Mouse (Mus musculus) midbrain, postnatal 0 days (tissue): Measurements from ENCODE around the gene Gm49373. TPM values are rescaled to one million over a fixed set of nuclear protein-coding genes. Genes with fewer than 3 reads are reported as not detected.

Experiments
- ATAC-seq: fragments of 200-750 bp; cut with Nextera tagmentation; 2 replicates; pipeline ENCODE4 v1.8.0; 2017; ENCODE audit warnings: moderate number of reproducible peaks, mild to moderate bottlenecking, moderate TSS enrichment, moderate library complexity; ENCODE audit not compliant: low FRiP score
- DNase-seq: peaks from one replicate; pipeline ENCODE4 v3.0.0-alpha.2; 2015; ENCODE audit warnings: low spot score
- H3K27ac ChIP-seq: fragments of 300-500 bp; sonication (generic); 2 replicates; pipeline ENCODE4 v1.5.1; 2014; ENCODE audit warnings: low read depth, mild to moderate bottlenecking, low read length, mixed read lengths
- H3K27me3 ChIP-seq: fragments of 300-500 bp; sonication (generic); 2 replicates; pipeline ENCODE4 v1.6.1; 2014; ENCODE audit warnings: low read length, control low read depth, mixed read lengths; ENCODE audit not compliant: insufficient read depth
- H3K36me3 ChIP-seq: fragments of 300-500 bp; sonication (generic); 2 replicates; pipeline ENCODE4 v1.6.1; 2014; ENCODE audit warnings: low read length, control low read depth, mixed read lengths; ENCODE audit not compliant: insufficient read depth
- H3K4me1 ChIP-seq: fragments of 300-500 bp; sonication (generic); 2 replicates; pipeline ENCODE4 v1.6.1; 2014; ENCODE audit warnings: mild to moderate bottlenecking, control low read depth, antibody characterized with exemption, low read length, mixed read lengths; ENCODE audit not compliant: insufficient read depth
- H3K4me2 ChIP-seq: fragments of 300-500 bp; sonication (generic); 2 replicates; pipeline ENCODE4 v1.6.1; 2014; ENCODE audit warnings: low read depth, mild to moderate bottlenecking, low read length, mixed read lengths; ENCODE audit not compliant: poor library complexity, severe bottlenecking
- H3K4me3 ChIP-seq: fragments of 300-500 bp; sonication (generic); 2 replicates; pipeline ENCODE4 v1.5.1; 2014; ENCODE audit warnings: low read depth, mild to moderate bottlenecking, low read length, moderate library complexity
- H3K9ac ChIP-seq: fragments of 300-500 bp; sonication (generic); replicated peaks from 2 replicates; pipeline ENCODE4 v1.6.1; 2014; ENCODE audit warnings: mild to moderate bottlenecking, low read length, moderate library complexity, mixed read lengths; ENCODE audit not compliant: poor library complexity, severe bottlenecking
- H3K9me3 ChIP-seq: fragments of 300-500 bp; sonication (generic); 2 replicates; pipeline ENCODE4 v1.6.1; 2016; ENCODE audit warnings: low read length, control low read depth
- CTCF ChIP-seq: IDR thresholded peaks from 2 replicates; pipeline ENCODE4 v1.5.1; 2016; ENCODE audit warnings: antibody characterized with exemption, mild to moderate bottlenecking
- WGBS: fragments of 180-500 bp; shearing (Covaris S2); extraction: QIAGEN DNeasy Blood & Tissue Kit; methylation state at CpG from one replicate; pipeline ENCODE4 v1.1.7; 2014; 5-methylcytosine and 5-hydroxymethylcytosine counted together
- polyA plus RNA-seq: library from polyadenylated mRNA; unstranded; fragments of >200 nt; fragmentation: Nextera tagmentation; extraction: Ambion mirVana; gene quantifications from 2 replicates; pipeline ENCODE4 v1.2.1, GENCODE M21; 2015
- total RNA-seq: library from RNA; depleted of rRNA; stranded (reverse); fragments of >200 nt; gene quantifications from 2 replicates; pipeline ENCODE4 v1.2.3, GENCODE M21; 2014

The Gm49373 gene
- total and polyA plus RNA-seq, 2 experiments from 2014 or later, result 0.94 to 2.7 TPM

- Histone ChIP-seq H3K4me3 (peak overlapping the region; percentile 42), H3K27me3 (peaks cover 52% of the 10 kb centered on the region), H3K4me1 (peaks cover 33% of the 10 kb centered on the region; the same call in 1 of the 2 replicates), H3K36me3 (no peaks in the 10 kb centered on the region), H3K9me3 (no peaks in the 10 kb centered on the region), H3K9ac (peak overlapping the region; percentile 63), H3K4me2 (peak overlapping the region; percentile 58), H3K27ac (no peak overlapping the region)
- WGBS, result under 1% methylated on average over 29 of the region's 31 CpGs
- TF ChIP-seq CTCF, result 0 out of 2 replicates have a peak, but pooled peaks have one; percentile 21
- peak; percentile 61 for DNase-seq
- ATAC-seq, result peak; percentile 77; the same call in 1 of the 2 replicates
These were observed 35.4 kb downstream of the Gm49373 start for GRCm38 (mm10) chr9:21037481-21037891.

- WGBS, result 3% methylated on average over 22 of the region's 22 CpGs
- H3K4me2 ChIP-seq, result peak overlapping the region; percentile 58
- peak overlapping the region; percentile 42 for H3K4me3 ChIP-seq
- no peak; the same call in 1 of the 2 replicates for TF ChIP-seq CTCF
- no peak for DNase-seq
- no peaks in the 10 kb centered on the region for H3K36me3 ChIP-seq
- H3K27ac ChIP-seq, result no peak overlapping the region
- peak overlapping the region; percentile 24; the same call in 1 of the 2 replicates for H3K9ac ChIP-seq
- peaks cover 56% of the 10 kb centered on the region for H3K27me3 ChIP-seq
- ATAC-seq, result no peak
- H3K9me3 ChIP-seq, result no peaks in the 10 kb centered on the region
- H3K4me1 ChIP-seq, result peaks cover 33% of the 10 kb centered on the region; the same call in 1 of the 2 replicates
These were observed 36.2 kb downstream of the Gm49373 start for GRCm38 (mm10) chr9:21036666-21037065.

GRCm38 (mm10) chr9:21036161-21036560 lies 36.7 kb downstream of the Gm49373 start:
- WGBS, result 14% methylated on average over 20 of the region's 20 CpGs
- H3K4me1 ChIP-seq, result peaks cover 33% of the 10 kb centered on the region; the same call in 1 of the 2 replicates
- peaks cover 56% of the 10 kb centered on the region for H3K27me3 ChIP-seq
- no peak overlapping the region for H3K27ac ChIP-seq
- H3K4me3 ChIP-seq, result peak overlapping the region; percentile 42
- H3K4me2 ChIP-seq, result peak overlapping the region; percentile 58
- DNase-seq, result no peak
- H3K9me3 ChIP-seq, result no peaks in the 10 kb centered on the region
- ATAC-seq, result no peak
- TF ChIP-seq CTCF, result no peak
- H3K9ac ChIP-seq, result no peak overlapping the region
- H3K36me3 ChIP-seq, result no peaks in the 10 kb centered on the region

GRCm38 (mm10) chr9:21035586-21035985 lies 37.3 kb downstream of the Gm49373 start:
- H3K36me3 ChIP-seq, result no peaks in the 10 kb centered on the region
- TF ChIP-seq CTCF, result no peak
- H3K27me3 ChIP-seq, result peaks cover 56% of the 10 kb centered on the region
- DNase-seq (no peak), ATAC-seq (no peak)
- H3K4me2 ChIP-seq, result peak overlapping the region; percentile 58
- peak overlapping the region; percentile 36; the same call in 1 of the 2 replicates for H3K9ac ChIP-seq
- no peak overlapping the region for H3K27ac ChIP-seq
- no peaks in the 10 kb centered on the region for H3K9me3 ChIP-seq
- H3K4me1 ChIP-seq, result peaks cover 33% of the 10 kb centered on the region; the same call in 1 of the 2 replicates
- 18% methylated on average over 9 of the region's 9 CpGs for WGBS
- H3K4me3 ChIP-seq, result peak overlapping the region; percentile 17; the same call in 1 of the 2 replicates

GRCm38 (mm10) chr9:21034481-21035085 lies 38.3 kb downstream of the Gm49373 start:
- Histone ChIP-seq H3K9me3 (no peaks in the 10 kb centered on the region), H3K27me3 (peaks cover 63% of the 10 kb centered on the region), H3K27ac (no peak overlapping the region), H3K4me3 (peak overlapping the region; percentile 17), H3K4me2 (no peak overlapping the region), H3K4me1 (peaks cover 35% of the 10 kb centered on the region; the same call in 1 of the 2 replicates), H3K9ac (no peak overlapping the region), H3K36me3 (no peaks in the 10 kb centered on the region)
- TF ChIP-seq CTCF, result no peak
- DNase-seq (no peak), ATAC-seq (no peak)
- 8% methylated on average over 17 of the region's 17 CpGs for WGBS

- no peak overlapping the region for H3K9ac ChIP-seq
- peak; percentile 53 for DNase-seq
These were observed 39.8 kb downstream of the Gm49373 start for GRCm38 (mm10) chr9:21033136-21033535.

More at GRCm38 (mm10) chr9:21033136-21033535, 39.8 kb downstream of the Gm49373 start:
- peak overlapping the region; percentile 98 for H3K4me2 ChIP-seq
- H3K4me3 ChIP-seq, result peak overlapping the region; percentile 58
- no peak for TF ChIP-seq CTCF
- WGBS, result under 1% methylated on average over 34 of the region's 34 CpGs
- H3K4me1 ChIP-seq, result peaks cover 36% of the 10 kb centered on the region; the same call in 1 of the 2 replicates
- peaks cover 70% of the 10 kb centered on the region for H3K27me3 ChIP-seq
- no peak for ATAC-seq
- no peaks in the 10 kb centered on the region for H3K36me3 ChIP-seq
- no peak overlapping the region for H3K27ac ChIP-seq
- no peaks in the 10 kb centered on the region for H3K9me3 ChIP-seq
